Mouse (Mus musculus) olfactory bulb, adult 2 months (tissue): ENCODE results near the gene Igf2bp3. TPM values are rescaled to one million over a fixed set of nuclear protein-coding genes. Genes with fewer than 3 reads are reported as not detected.

ENCODE experiments used
- H3K27ac ChIP-seq: fragments of 200-500 bp; 2 replicates; pipeline ENCODE4 v1.5.1; 2012; ENCODE audit warnings: low read depth, low read length; ENCODE audit not compliant: insufficient read depth
- H3K4me1 ChIP-seq: fragments of 200-500 bp; 2 replicates; pipeline ENCODE4 v1.6.1; 2012; ENCODE audit warnings: low read length; ENCODE audit not compliant: control insufficient read depth, insufficient read depth
- H3K4me3 ChIP-seq: fragments of 200-500 bp; 2 replicates; pipeline ENCODE4 v1.5.1; 2012; ENCODE audit warnings: mild to moderate bottlenecking, low read depth, low read length, moderate library complexity; ENCODE audit not compliant: insufficient read depth
- CTCF ChIP-seq: fragments of 200-500 bp; IDR thresholded peaks from 2 replicates; pipeline ENCODE4 v1.5.1; 2012; ENCODE audit warnings: low read depth, mild to moderate bottlenecking, low read length, moderate library complexity; ENCODE audit not compliant: insufficient read depth
- POLR2A ChIP-seq: fragments of 200-500 bp; IDR thresholded peaks from 2 replicates; pipeline ENCODE4 v1.6.1; 2012; ENCODE audit warnings: mild to moderate bottlenecking, low read depth, low read length, moderate library complexity; ENCODE audit not compliant: insufficient read depth
- WGBS: fragments of 180-500 bp; shearing (Covaris S2); methylation state at CpG from one replicate; pipeline ENCODE4 v1.1.7; 2018; 5-methylcytosine and 5-hydroxymethylcytosine counted together
- polyA plus RNA-seq: library from polyadenylated mRNA; stranded (reverse); fragments of >200 nt; gene quantifications from 2 replicates; pipeline ENCODE4 v1.2.4, GENCODE M21; 2012; ENCODE audit warnings: low replicate concordance; ENCODE audit not compliant: missing spikeins, insufficient read depth, insufficient read length

Igf2bp3 gene
- polyA plus RNA-seq, 1 experiment, result not detected

DNA sequence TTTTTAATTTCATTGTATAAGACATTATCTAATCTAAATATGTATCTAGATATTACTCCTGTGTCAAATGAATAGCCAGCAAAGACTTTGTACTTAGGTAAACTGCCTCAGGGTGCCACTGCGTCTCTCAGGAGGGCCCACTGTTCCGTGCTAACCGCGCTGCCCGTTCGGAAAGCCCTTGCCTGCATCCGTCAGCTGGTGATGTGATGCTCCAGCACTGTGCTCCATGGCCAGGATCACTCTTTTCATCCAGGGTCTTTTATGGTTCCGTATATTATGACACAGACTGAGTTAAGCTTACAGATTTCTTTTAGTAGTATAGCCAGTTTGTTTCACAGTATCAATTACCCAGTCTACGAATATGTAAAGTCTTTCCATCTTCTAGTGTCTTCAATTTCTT is 82.9 kb downstream of the Igf2bp3 start:
- TF ChIP-seq CTCF (no peak), POLR2A (no peak)
- Histone ChIP-seq H3K27ac (no peak overlapping the region), H3K4me3 (no peak overlapping the region), H3K4me1 (no peaks in the 10 kb centered on the region)
- 93% methylated on average over 9 of the region's 9 CpGs for WGBS

DNA sequence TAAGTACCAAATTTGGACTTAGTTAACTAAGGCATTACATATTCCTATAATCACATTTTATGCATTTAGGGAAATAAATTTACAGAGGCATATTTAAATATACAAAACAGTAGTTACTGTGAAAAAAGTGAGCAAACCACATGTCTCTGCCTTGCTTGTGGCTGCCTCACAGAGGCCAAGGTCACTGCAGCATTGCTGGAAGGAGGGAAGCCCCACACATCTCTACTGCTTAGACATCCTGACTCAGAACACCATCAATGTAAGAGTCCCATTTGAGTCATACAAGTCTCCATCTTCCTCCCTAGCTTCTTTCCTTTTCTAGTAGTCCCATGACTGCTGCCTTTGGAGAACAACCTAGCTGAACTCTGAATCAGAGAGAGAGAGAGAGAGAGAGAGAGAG is 84.4 kb downstream of the Igf2bp3 start:
- TF ChIP-seq POLR2A, result no peak
- no peak for TF ChIP-seq CTCF
- no peak overlapping the region for H3K27ac ChIP-seq

DNA sequence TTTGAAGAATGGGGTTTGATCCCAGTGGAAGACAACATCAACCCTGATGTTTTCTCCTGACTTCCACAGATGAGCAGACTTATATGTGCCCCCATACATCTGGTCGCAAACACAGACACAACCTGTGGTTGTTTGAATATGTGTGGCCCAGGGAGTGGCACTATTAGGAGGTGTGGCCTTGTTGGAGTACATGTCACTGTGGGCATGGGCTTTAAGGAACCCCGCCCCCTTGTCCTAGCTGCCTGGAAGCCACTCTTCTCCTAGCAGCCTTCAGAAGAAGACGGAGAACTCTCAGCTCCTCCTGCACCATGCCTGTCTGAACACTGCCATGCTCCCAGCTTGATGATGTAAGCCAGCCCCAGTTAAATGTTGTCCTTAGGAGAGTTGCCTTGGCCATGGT is 94.4 kb downstream of the Igf2bp3 start:
- 95% methylated on average over 3 of the region's 3 CpGs for WGBS
- H3K27ac ChIP-seq, result no peak overlapping the region
- no peak for TF ChIP-seq POLR2A
- TF ChIP-seq CTCF, result no peak
- no peaks in the 10 kb centered on the region for H3K4me1 ChIP-seq
- no peak overlapping the region for H3K4me3 ChIP-seq

More for the DNA sequence above, 84.4 kb downstream of the Igf2bp3 start:
- H3K4me1 ChIP-seq, result no peaks in the 10 kb centered on the region
- no peak overlapping the region for H3K4me3 ChIP-seq

DNA sequence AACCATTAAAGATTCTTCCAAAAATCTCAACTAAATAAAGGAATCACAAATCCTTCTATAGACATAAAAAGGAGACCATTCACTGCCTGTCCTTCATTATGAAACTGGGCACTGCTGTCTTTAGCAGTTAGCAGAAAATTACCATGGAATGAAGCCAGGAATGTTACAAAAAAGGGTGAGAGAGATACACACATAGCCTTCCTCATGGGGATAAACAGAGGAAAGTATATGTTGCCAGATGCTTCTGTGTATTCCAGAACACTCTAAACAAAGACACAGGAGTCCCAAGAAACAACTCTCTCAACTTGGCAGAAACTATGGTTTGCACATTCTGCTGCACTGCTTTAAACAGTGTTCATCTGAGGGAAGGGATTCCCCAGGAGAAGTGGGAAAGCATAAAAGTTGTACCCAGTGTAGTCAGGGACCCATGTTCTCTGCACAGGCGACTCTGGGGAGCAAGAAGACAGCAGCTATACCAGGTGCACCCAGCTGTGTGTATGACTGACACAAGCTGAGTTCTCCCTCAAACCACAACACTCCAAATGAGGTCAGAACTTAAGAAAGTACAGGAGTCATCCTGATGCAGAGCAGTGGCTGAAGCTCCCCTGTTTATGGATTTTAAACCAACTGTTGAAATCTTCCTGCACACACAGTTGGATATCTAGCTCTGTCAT is 95.2 kb downstream of the Igf2bp3 start:
- TF ChIP-seq POLR2A (no peak), CTCF (no peak)
- H3K4me3 ChIP-seq, result no peak overlapping the region
- H3K4me1 ChIP-seq, result no peaks in the 10 kb centered on the region
- H3K27ac ChIP-seq, result no peak overlapping the region
- WGBS, result 55% methylated on average over 1 of the region's 1 CpGs

DNA sequence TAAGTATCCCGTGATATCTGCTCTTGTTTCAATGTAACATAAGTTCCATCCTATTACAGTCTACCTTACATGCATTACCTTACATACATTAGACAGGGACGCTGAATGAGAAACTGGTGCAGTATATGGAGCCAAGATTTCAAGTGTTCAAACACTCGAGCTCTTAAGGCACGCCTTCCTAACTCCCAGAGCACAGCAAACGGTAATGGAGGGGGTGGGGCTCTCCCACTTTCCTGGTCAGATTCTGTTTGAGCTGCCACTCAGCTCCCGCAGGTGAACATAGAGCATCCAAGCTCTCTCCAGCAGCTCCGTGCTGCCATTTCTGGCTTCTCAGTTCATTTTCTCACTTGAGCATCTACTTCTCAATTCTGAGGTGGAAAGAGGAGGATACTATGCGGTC is 96.3 kb downstream of the Igf2bp3 start:
- H3K4me3 ChIP-seq, result no peak overlapping the region

DNA sequence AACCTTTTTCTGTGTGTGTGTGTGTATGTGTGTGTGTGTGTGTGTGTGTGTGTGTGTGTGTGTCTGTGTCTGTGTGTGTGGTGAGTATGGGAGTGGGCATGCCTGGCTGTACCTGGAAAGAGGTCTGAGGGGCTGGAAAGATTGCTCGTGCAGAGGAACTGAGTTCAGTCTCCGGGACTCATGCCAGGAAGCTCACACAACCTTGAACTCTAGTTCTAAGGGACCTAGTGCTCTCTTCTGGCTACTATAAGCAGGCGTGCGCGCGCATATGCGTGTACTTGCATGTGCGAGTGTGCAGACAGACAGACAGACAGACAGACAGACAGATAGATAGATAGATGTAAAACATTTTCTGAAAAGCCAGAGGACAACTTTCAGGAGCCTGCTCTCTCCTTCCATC is 98.5 kb downstream of the Igf2bp3 start:
- no peak overlapping the region for H3K27ac ChIP-seq
- no peaks in the 10 kb centered on the region for H3K4me1 ChIP-seq
- 87% methylated on average over 8 of the region's 8 CpGs for WGBS
- no peak overlapping the region for H3K4me3 ChIP-seq
- TF ChIP-seq CTCF (no peak), POLR2A (no peak)

More for the DNA sequence above, 96.3 kb downstream of the Igf2bp3 start:
- 81% methylated on average over 8 of the region's 8 CpGs for WGBS
- TF ChIP-seq POLR2A, result no peak
- TF ChIP-seq CTCF, result no peak
- Histone ChIP-seq H3K27ac (no peak overlapping the region), H3K4me1 (no peaks in the 10 kb centered on the region)

DNA sequence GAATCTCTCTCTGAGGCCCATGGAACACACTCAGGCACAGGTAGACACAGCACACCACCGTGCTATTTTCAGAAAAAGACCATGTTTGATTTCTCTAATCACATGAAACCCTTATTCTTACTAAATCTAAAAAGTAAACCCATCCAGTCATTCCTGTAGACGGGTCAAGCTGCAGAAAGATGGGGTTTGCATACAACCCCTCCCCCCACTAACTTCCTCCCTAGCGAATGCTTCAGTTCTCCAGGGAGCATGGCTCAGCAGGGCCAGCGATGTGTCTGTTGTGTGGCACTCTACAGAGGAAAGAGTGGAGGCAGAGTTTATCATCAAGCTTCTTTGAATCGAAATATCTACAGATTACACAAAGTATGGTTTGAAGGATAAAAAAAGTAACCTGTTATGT is 99.2 kb downstream of the Igf2bp3 start:
- Histone ChIP-seq H3K4me3 (no peak overlapping the region), H3K27ac (no peak overlapping the region), H3K4me1 (no peaks in the 10 kb centered on the region)
- no peak for TF ChIP-seq CTCF
- WGBS, result 85% methylated on average over 5 of the region's 5 CpGs

DNA sequence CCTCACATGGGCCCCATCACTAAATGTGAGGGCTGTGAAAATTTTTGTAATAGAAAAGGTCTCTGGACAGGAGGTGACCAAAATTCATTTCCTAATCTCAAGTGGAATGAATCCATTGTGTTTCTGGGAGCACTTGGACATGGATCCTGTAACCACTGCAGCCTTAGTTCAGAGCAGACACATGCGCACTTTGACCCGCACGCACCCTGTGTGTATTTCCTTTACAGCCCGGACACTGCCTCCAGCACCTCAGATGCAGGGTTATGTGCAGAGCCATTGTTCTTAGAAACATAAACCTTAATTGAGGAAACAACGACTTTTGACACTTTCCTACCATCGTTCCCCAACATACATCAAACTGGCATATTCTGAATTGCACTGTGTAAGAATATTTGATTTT is 100.3 kb downstream of the Igf2bp3 start:
- WGBS, result 93% methylated on average over 6 of the region's 6 CpGs
- TF ChIP-seq POLR2A (no peak), CTCF (no peak)
- Histone ChIP-seq H3K4me1 (no peaks in the 10 kb centered on the region), H3K4me3 (no peak overlapping the region), H3K27ac (no peak overlapping the region)

DNA sequence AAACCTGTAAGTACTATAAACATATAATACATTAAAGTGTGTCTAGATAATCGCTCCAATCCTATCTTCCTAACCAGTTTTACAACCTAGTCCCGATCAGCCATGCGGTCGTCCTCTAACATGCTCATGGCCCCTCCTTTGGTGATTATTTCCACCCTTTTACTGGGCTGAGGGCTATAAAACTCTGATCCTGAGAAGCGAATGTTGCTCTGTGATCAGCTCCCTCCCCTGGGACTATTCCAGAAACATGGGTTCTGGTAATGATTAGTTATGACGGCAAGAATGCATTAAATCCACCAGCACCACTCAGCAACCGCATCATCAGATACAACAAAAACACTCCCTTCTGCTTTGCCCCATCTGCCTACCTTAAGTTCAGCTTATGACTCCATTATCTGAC is 100.9 kb downstream of the Igf2bp3 start:
- 96% methylated on average over 7 of the region's 7 CpGs for WGBS
- TF ChIP-seq POLR2A (no peak), CTCF (no peak)
- Histone ChIP-seq H3K27ac (no peak overlapping the region), H3K4me3 (no peak overlapping the region), H3K4me1 (no peaks in the 10 kb centered on the region)

DNA sequence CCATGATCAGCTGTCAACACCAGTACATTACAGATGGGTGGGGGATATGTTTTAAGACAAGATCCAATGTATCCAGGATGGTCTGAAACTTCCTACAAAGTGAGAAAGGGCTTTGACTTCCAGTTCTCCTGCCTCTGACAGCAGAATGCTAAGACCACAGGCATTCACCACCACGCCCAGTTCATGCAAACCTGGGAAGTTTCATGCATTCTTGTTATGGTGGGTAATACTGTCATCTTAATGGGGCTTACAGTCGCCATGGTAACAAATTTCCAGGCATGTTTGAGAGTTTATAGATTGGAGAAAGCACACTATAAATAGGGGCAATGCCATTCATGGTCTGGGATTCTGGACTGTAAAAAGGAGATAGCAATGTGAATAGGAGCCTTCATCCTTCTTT is 105.6 kb downstream of the Igf2bp3 start:
- H3K4me1 ChIP-seq, result no peaks in the 10 kb centered on the region
- TF ChIP-seq POLR2A (no peak), CTCF (no peak)
- no peak overlapping the region for H3K27ac ChIP-seq
- H3K4me3 ChIP-seq, result no peak overlapping the region
- 93% methylated on average over 2 of the region's 2 CpGs for WGBS
